Mouse (Mus musculus) stomach, embryonic 14.5 days (tissue): ENCODE results near the gene 2010111I01Rik. TPM values are rescaled to one million over a fixed set of nuclear protein-coding genes. Genes with fewer than 3 reads are reported as not detected.

ENCODE experiments used
- ATAC-seq: fragments of 200-750 bp; cut with Nextera tagmentation; 2 replicates; pipeline ENCODE4 v1.8.0; 2017; ENCODE audit warnings: low read depth, moderate TSS enrichment; ENCODE audit not compliant: insufficient number of reproducible peaks, insufficient read depth, low FRiP score
- H3K27ac ChIP-seq: fragments of 300-500 bp; sonication (generic); 2 replicates; pipeline ENCODE4 v1.5.1; 2014; ENCODE audit warnings: mild to moderate bottlenecking, low read length, moderate library complexity, mixed read lengths
- H3K27me3 ChIP-seq: fragments of 300-500 bp; sonication (generic); 2 replicates; pipeline ENCODE4 v1.6.1; 2014; ENCODE audit warnings: low read length, control low read depth, mixed read lengths; ENCODE audit not compliant: control insufficient read depth, insufficient read depth
- H3K36me3 ChIP-seq: fragments of 300-500 bp; sonication (generic); 2 replicates; pipeline ENCODE4 v1.6.1; 2014; ENCODE audit warnings: mild to moderate bottlenecking, control low read depth, low read length, moderate library complexity, mixed read lengths; ENCODE audit not compliant: control insufficient read depth, insufficient read depth
- H3K4me1 ChIP-seq: fragments of 300-500 bp; sonication (generic); 2 replicates; pipeline ENCODE4 v1.6.1; 2014; ENCODE audit warnings: low read length, control low read depth, mixed read lengths; ENCODE audit not compliant: control insufficient read depth, insufficient read depth
- H3K4me2 ChIP-seq: fragments of 300-500 bp; sonication (generic); replicated peaks from 2 replicates; pipeline ENCODE4 v1.6.1; 2014; ENCODE audit warnings: low read depth, low read length, control low read depth
- H3K4me3 ChIP-seq: fragments of 300-500 bp; sonication (generic); 2 replicates; pipeline ENCODE4 v1.5.1; 2014; ENCODE audit warnings: low read depth, low read length, control low read depth
- H3K9ac ChIP-seq: fragments of 300-500 bp; sonication (generic); replicated peaks from 2 replicates; pipeline ENCODE4 v1.6.1; 2014; ENCODE audit warnings: low read depth, mild to moderate bottlenecking, control low read depth, low read length, moderate library complexity, mixed read lengths
- H3K9me3 ChIP-seq: fragments of 300-500 bp; sonication (generic); 2 replicates; pipeline ENCODE4 v1.6.1; 2016; ENCODE audit warnings: low read depth, low read length, control low read depth; ENCODE audit not compliant: control insufficient read depth
- WGBS: fragments of 180-500 bp; shearing (Covaris S2); extraction: QIAGEN DNeasy Blood & Tissue Kit; methylation state at CpG from one replicate; pipeline ENCODE4 v1.1.7; 2014; 5-methylcytosine and 5-hydroxymethylcytosine counted together
- polyA plus RNA-seq: library from polyadenylated mRNA; unstranded; fragments of >200 nt; fragmentation: Nextera tagmentation; extraction: Ambion mirVana; gene quantifications from 2 replicates; pipeline ENCODE4 v1.2.1, GENCODE M21; 2014

The 2010111I01Rik gene
- polyA plus RNA-seq, 1 experiment from 2014 or later = 140 TPM

DNA sequence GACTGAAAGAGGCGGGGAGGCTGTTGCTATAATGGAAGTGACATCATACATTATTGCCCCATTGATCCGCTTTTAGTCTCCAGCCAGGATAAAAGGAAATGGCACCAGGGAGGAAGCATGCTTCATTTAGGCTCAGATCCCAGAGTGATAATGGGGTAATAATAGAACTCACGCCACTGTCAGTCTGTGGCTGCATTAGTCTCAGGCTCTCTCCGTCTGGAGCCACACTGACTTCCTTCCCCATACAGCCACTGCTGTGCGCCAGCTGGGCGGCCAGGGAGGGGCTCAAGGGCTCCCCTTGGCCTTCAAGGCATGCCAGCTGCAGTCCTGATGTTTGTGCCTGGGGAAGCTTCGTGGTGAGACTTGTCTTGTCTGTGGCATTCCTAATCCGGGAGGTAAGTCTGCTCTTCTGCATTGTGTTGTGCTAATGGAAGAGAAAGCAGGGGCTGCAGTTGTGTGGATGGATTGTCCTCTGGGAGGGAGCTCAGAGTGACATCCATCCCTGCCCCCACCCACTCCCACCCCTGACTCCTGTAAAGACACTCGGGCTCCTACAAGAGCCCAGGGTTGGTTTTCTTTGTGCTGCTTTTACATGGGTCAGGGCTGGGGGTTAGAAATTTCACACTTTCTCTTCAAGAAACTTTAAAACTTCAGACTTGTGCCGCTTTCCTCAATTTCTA lies 314.2 kb downstream of the 2010111I01Rik start:
- H3K9ac ChIP-seq = no peak overlapping the region; the same call in 1 of the 2 replicates
- peak overlapping the region; percentile 19 for H3K4me3 ChIP-seq
- peaks cover 17% of the 10 kb centered on the region for H3K36me3 ChIP-seq
- H3K9me3 ChIP-seq = no peaks in the 10 kb centered on the region
- WGBS = 18% methylated on average over 10 of the region's 10 CpGs
- H3K4me2 ChIP-seq = peak overlapping the region; percentile 29
- peak overlapping the region; percentile 86 for H3K27ac ChIP-seq
- no peaks in the 10 kb centered on the region for H3K27me3 ChIP-seq
- ATAC-seq = peak; percentile 57; the same call in 1 of the 2 replicates
- H3K4me1 ChIP-seq = peaks cover 51% of the 10 kb centered on the region

DNA sequence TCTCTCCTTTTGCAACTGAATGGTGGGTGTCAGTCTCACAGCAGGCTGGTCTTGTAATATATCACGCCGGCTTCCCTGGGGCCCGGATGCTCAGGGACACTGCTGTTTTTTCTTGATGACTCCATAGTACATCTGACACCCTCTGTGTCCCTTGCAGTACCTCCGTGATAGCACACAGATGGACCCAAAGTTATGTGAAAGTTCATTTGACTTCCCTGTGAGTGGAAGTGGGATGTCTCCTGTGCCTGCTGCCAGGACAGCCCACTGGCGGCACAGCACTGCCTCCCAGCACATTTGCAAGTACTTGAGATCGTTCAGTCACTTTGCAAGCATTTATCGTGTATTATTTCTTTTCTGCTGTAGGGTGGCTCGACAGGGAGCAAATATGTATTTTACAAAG lies 315.1 kb downstream of the 2010111I01Rik start:
- H3K4me2 ChIP-seq = peak overlapping the region; percentile 29
- H3K9me3 ChIP-seq = no peaks in the 10 kb centered on the region
- peaks cover 20% of the 10 kb centered on the region for H3K36me3 ChIP-seq
- no peaks in the 10 kb centered on the region for H3K27me3 ChIP-seq
- peak overlapping the region; percentile 86 for H3K27ac ChIP-seq
- peaks cover 51% of the 10 kb centered on the region for H3K4me1 ChIP-seq
- no peak for ATAC-seq
- WGBS = 36% methylated on average over 8 of the region's 8 CpGs
- no peak overlapping the region; the same call in 1 of the 2 replicates for H3K9ac ChIP-seq
- H3K4me3 ChIP-seq = peak overlapping the region; percentile 19; the same call in 1 of the 2 replicates

DNA sequence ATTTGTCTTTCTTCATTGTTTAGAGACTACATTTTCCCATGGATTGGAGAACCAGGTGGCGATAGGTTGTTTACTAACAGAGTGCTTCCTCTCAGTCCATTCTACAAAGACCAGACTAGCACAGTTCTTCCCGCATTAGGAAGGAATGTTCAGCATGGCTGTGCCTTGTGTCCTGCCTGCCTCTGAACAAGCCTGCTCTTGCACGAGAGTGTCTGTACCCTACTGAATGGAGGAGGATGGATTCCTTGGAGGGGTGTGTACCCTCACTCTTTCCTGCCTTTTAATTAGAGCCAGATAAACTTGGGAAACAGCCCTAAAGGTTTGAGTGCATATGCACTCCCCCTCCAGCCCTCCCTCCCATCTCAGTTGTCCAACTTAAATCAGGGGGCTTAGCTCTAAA lies 315.7 kb downstream of the 2010111I01Rik start:
- Histone ChIP-seq H3K4me2 (peak overlapping the region; percentile 29), H3K9ac (no peak overlapping the region; the same call in 1 of the 2 replicates), H3K4me1 (peaks cover 51% of the 10 kb centered on the region), H3K27ac (peak overlapping the region; percentile 86), H3K9me3 (no peaks in the 10 kb centered on the region), H3K27me3 (no peaks in the 10 kb centered on the region), H3K4me3 (no peak overlapping the region), H3K36me3 (peaks cover 24% of the 10 kb centered on the region)
- no peak for ATAC-seq
- WGBS = 21% methylated on average over 3 of the region's 3 CpGs

DNA sequence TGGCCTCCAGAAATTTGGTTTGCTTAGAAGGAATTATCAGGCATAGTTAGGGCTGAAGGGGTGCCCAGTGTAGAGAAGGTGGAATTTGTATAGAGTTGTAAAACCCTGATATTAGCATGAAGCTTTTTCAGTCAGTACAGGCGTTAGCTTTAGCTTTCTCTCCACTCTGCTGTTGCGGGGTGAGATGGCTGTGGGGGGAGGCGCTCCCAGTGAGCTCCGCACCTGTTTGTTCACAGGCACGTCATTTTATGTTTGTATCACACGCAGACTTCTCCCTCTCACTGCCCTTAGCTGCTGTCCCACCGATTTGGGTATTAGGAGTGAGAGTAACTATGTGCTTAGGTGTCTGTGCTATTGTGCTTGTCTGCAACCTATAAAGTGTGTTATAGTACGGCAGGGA lies 316.5 kb downstream of the 2010111I01Rik start:
- Histone ChIP-seq H3K9me3 (no peaks in the 10 kb centered on the region), H3K27ac (peak overlapping the region; percentile 36; the same call in 1 of the 2 replicates), H3K4me1 (peaks cover 51% of the 10 kb centered on the region), H3K4me2 (no peak overlapping the region), H3K4me3 (no peak overlapping the region), H3K36me3 (peaks cover 29% of the 10 kb centered on the region), H3K9ac (no peak overlapping the region), H3K27me3 (no peaks in the 10 kb centered on the region)
- no peak for ATAC-seq
- 69% methylated on average over 8 of the region's 8 CpGs for WGBS

DNA sequence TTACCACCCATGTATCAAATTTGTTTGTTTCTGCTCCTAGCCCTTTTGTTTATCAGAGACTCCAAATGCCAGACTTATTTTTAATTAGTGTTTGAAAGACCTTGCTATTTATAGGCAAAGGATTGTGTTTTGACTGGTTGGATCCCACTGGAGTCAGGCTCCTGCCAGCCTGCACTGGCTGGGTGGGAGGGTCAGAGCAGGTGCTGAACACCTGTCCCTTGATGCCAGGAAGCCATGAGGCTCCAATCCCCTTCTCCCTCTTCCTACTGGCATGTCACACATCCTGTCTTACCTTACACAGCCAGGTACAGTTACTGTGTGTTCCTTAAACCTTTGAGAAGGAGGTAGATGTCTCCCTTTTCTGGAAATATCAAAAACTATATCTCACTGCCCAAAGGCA lies 318.5 kb downstream of the 2010111I01Rik start:
- Histone ChIP-seq H3K9ac (no peak overlapping the region), H3K36me3 (peaks cover 47% of the 10 kb centered on the region), H3K27me3 (no peaks in the 10 kb centered on the region), H3K4me2 (no peak overlapping the region), H3K4me1 (peaks cover 36% of the 10 kb centered on the region), H3K4me3 (no peak overlapping the region), H3K9me3 (no peaks in the 10 kb centered on the region), H3K27ac (no peak overlapping the region)
- no peak for ATAC-seq

DNA sequence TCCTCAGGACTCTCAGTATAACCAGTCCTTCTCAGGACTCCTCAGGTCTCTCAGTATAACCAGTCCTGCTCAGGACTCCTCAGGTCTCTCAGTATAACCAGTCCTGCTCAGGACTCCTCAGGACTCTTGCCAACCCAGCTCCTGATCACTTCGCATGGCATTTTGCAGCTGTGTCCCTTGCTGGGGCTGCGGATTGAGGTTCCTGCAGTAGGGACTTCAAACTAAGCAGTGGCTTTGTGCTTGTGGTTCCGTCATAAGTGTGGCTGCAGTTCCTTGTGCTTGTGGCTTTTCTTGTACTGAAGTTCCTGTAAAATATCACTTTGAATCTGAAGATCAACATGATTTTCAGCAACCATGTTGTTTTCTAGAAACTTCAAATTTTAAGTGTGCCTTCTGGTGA lies 320.1 kb downstream of the 2010111I01Rik start:
- Histone ChIP-seq H3K4me3 (no peak overlapping the region), H3K27me3 (no peaks in the 10 kb centered on the region), H3K4me1 (peaks cover 26% of the 10 kb centered on the region), H3K27ac (no peak overlapping the region), H3K9ac (no peak overlapping the region), H3K4me2 (no peak overlapping the region), H3K36me3 (peaks cover 52% of the 10 kb centered on the region), H3K9me3 (no peaks in the 10 kb centered on the region)
- 97% methylated on average over 3 of the region's 3 CpGs for WGBS
- no peak for ATAC-seq

DNA sequence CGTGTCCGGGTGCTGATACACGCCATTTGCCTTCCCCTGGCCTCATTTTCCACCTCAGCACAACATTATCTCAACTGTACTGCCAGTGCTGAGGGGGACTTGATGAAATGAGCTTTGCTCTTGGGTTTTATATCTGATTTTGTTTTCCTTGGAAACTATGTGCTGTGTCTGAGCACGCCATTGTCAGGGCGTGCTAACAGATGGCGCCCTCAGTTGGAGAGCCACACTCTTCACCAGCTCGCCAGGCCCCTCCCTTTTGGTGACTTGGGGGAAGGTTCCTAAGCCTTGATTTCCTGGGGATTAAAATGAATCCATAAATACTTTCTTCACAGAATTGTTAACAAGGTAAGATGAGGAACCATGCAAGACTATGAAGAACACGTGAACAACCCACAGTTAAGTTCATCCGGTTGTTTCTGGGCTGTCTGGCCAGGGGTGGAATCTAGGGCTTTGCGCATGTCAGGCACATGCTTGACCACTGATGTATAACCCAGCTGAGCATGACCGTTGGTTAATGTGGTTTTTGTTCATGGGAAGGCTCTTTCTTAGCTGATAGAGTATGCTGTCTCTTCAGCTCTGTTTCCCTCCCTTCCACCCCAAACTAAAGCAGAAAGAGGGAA lies 321.9 kb downstream of the 2010111I01Rik start:
- 88% methylated on average over 11 of the region's 11 CpGs for WGBS
- no peak overlapping the region for H3K27ac ChIP-seq
- no peaks in the 10 kb centered on the region for H3K27me3 ChIP-seq
- H3K9ac ChIP-seq = no peak overlapping the region
- H3K4me3 ChIP-seq = no peak overlapping the region
- peaks cover 61% of the 10 kb centered on the region for H3K36me3 ChIP-seq
- no peaks in the 10 kb centered on the region for H3K9me3 ChIP-seq
- H3K4me2 ChIP-seq = no peak overlapping the region
- no peak for ATAC-seq
- H3K4me1 ChIP-seq = peaks cover 9% of the 10 kb centered on the region

DNA sequence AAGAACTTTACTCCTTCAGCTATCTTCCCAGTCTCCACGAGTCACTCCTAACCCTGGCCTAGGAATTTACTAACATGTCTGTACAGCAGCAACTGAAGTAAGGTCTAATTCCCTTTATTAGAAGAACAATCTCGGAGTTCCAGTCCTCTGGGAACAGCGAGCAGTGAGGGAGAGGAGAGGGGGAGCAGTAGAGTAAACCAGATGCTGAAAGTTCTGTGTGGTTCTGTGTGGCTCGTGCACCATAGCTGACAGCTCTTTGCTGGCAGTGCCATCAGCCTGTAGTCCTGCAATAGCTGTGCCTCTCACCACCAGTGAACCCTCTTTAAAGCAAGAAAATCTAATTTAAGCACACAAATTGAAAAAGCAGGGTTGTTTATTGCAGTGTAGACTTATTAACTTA lies 324.5 kb downstream of the 2010111I01Rik start:
- 46% methylated on average over 4 of the region's 4 CpGs for WGBS
- H3K9me3 ChIP-seq = no peaks in the 10 kb centered on the region
- no peak overlapping the region for H3K4me2 ChIP-seq
- no peaks in the 10 kb centered on the region for H3K27me3 ChIP-seq
- peak overlapping the region; percentile 41; the same call in 1 of the 2 replicates for H3K27ac ChIP-seq
- H3K4me1 ChIP-seq = peaks cover 16% of the 10 kb centered on the region
- no peak overlapping the region for H3K4me3 ChIP-seq
- peaks cover 49% of the 10 kb centered on the region for H3K36me3 ChIP-seq
- no peak overlapping the region for H3K9ac ChIP-seq
- no peak for ATAC-seq
